Mouse (Mus musculus): ENCODE data around the gene Plaur. TPM values are rescaled to one million over a fixed set of nuclear protein-coding genes. Genes with fewer than 3 reads are reported as not detected.

The Plaur gene
- total RNA-seq, 1 experiment, result 118 TPM

GRCm38 (mm10) chr7:24459843-24460242, 2.4 kb upstream of the Plaur start:
- H3K4me1 ChIP-seq (ENCODE audit: control insufficient read depth in 2 of 2, insufficient read depth in 2 of 2, low read length in 2 of 2, poor library complexity in 1 of 2), result peaks cover 8 to 40% of the 10 kb centered on the region in 2 experiments; a peak in 3 of 4 replicates
- DNase-seq (ENCODE audit: low read depth, low spot score), result no peak
- TF ChIP-seq HCFC1 (IDR thresholded peaks at IDR 0.05; ENCODE audit: borderline replicate concordance, insufficient read depth, low read length) (no peak), ZNF384 (IDR thresholded peaks at IDR 0.05; ENCODE audit: low read depth, low read length) (no peak), MAFK (IDR thresholded peaks at IDR 0.05; ENCODE audit: insufficient read depth, low read depth, low read length) (no peak), CHD2 (IDR thresholded peaks at IDR 0.05; ENCODE audit: low read depth, low read length) (no peak), ZC3H11A (IDR thresholded peaks at IDR 0.05; ENCODE audit: borderline replicate concordance, low read depth, low read length) (no peak)
- no peaks in the 10 kb centered on the region for H3K36me3 ChIP-seq (ENCODE audit: control insufficient read depth, insufficient read depth, low read length, poor library complexity, severe bottlenecking)
- in situ Hi-C loops (cut with MboI; ENCODE audit: low sequenced_read_pairs in 2 of 2, unreplicated experiment in 2 of 2), result no loop called here
- no peak overlapping the region for H3K4me3 ChIP-seq (ENCODE audit: insufficient read depth in 1 of 2, low read depth in 1 of 2, low read length in 2 of 2, poor library complexity in 1 of 2, severe bottlenecking in 1 of 2)
- no peaks in the 10 kb centered on the region for H3K9me3 ChIP-seq (ENCODE audit: control insufficient read depth, insufficient read depth, low read depth, low read length)
- peak overlapping the region; percentile 34; the same call in 1 of the 2 replicates for H3K27ac ChIP-seq (ENCODE audit: insufficient read depth, low read depth, low read length, poor library complexity, severe bottlenecking)
- H3K9ac ChIP-seq (ENCODE audit: insufficient read depth, low read depth, low read length, poor library complexity, severe bottlenecking), result no peak overlapping the region

DNA sequence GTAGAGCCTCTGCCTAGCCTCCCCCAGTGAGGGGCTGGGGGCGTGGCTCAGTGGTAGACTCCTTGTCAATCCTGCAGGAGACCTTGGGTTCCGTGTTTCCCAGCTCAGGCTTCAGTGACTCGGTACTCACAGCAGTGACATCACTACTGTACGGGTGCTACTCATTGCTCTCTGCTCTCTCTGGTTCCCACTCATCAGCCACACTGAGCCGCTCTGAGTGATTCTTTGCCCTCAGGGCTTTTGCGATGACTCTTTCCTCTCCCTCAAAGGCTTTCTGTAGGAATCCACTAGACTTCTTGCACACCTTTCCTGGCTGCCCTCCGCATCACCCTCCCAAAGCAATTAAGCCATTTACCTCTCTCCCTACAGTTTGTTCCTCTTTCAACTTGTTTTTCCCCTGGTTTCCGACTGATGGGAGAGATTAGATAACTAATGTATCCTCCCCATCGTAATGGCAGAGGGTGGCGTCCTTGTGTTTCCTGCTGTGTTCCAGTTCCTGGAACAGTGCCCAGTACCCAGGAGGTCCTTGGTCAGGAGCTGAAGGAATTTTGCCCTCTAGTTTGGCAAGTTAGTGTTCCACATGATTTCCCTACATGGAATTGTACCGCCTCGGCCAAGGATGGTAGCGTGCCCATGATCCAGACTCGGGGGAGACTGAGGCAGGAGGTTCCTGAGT, 770 bp upstream of the Plaur start:
- DNase-seq (ENCODE audit: low read depth, low spot score), result no peak
- H3K36me3 ChIP-seq (ENCODE audit: control insufficient read depth, insufficient read depth, low read length, poor library complexity, severe bottlenecking), result peaks cover 3% of the 10 kb centered on the region; the same call in 1 of the 2 replicates
- H3K9ac ChIP-seq (ENCODE audit: insufficient read depth, low read depth, low read length, poor library complexity, severe bottlenecking), result no peak overlapping the region
- in situ Hi-C loops (cut with MboI; ENCODE audit: low sequenced_read_pairs in 2 of 2, unreplicated experiment in 2 of 2), result no loop called here
- no peaks in the 10 kb centered on the region for H3K9me3 ChIP-seq (ENCODE audit: control insufficient read depth, insufficient read depth, low read depth, low read length)
- TF ChIP-seq ZC3H11A (IDR thresholded peaks at IDR 0.05; ENCODE audit: borderline replicate concordance, low read depth, low read length) (no peak), HCFC1 (IDR thresholded peaks at IDR 0.05; ENCODE audit: borderline replicate concordance, insufficient read depth, low read length) (no peak), CHD2 (IDR thresholded peaks at IDR 0.05; ENCODE audit: low read depth, low read length) (no peak), ZNF384 (IDR thresholded peaks at IDR 0.05; ENCODE audit: low read depth, low read length) (no peak), MAFK (IDR thresholded peaks at IDR 0.05; ENCODE audit: insufficient read depth, low read depth, low read length) (no peak)
- H3K4me1 ChIP-seq (ENCODE audit: control insufficient read depth in 2 of 2, insufficient read depth in 2 of 2, low read length in 2 of 2, poor library complexity in 1 of 2), result peaks cover 8 to 38% of the 10 kb centered on the region in 2 experiments; a peak in 3 of 4 replicates
- no peak overlapping the region for H3K27ac ChIP-seq (ENCODE audit: insufficient read depth, low read depth, low read length, poor library complexity, severe bottlenecking)
- H3K4me3 ChIP-seq (ENCODE audit: insufficient read depth in 1 of 2, low read depth in 1 of 2, low read length in 2 of 2, poor library complexity in 1 of 2, severe bottlenecking in 1 of 2), result no peak overlapping the region; a peak in 1 of 4 replicates

- Histone ChIP-seq H3K4me3 (ENCODE audit: insufficient read depth in 1 of 2, low read depth in 1 of 2, low read length in 2 of 2, poor library complexity in 1 of 2, severe bottlenecking in 1 of 2) (no peak overlapping the region), H3K9ac (ENCODE audit: insufficient read depth, low read depth, low read length, poor library complexity, severe bottlenecking) (no peak overlapping the region), H3K9me3 (ENCODE audit: control insufficient read depth, insufficient read depth, low read depth, low read length) (no peaks in the 10 kb centered on the region), H3K27ac (ENCODE audit: insufficient read depth, low read depth, low read length, poor library complexity, severe bottlenecking) (no peak overlapping the region), H3K36me3 (ENCODE audit: control insufficient read depth, insufficient read depth, low read length, poor library complexity, severe bottlenecking) (peaks cover 15% of the 10 kb centered on the region; the same call in 1 of the 2 replicates), H3K4me1 (ENCODE audit: control insufficient read depth in 2 of 2, insufficient read depth in 2 of 2, low read length in 2 of 2, poor library complexity in 1 of 2) (peaks cover 2 to 9% of the 10 kb centered on the region in 2 experiments; a peak in 2 of 4 replicates)
- in situ Hi-C loops (cut with MboI; ENCODE audit: low sequenced_read_pairs in 2 of 2, unreplicated experiment in 2 of 2), result no loop called here
- no peak for DNase-seq (ENCODE audit: low read depth, low spot score)
- no peak for TF ChIP-seq CHD2 (IDR thresholded peaks at IDR 0.05; ENCODE audit: low read depth, low read length)
- TF ChIP-seq ZNF384 (IDR thresholded peaks at IDR 0.05; ENCODE audit: low read depth, low read length), result no peak
- TF ChIP-seq HCFC1 (IDR thresholded peaks at IDR 0.05; ENCODE audit: borderline replicate concordance, insufficient read depth, low read length), result no peak
- TF ChIP-seq MAFK (IDR thresholded peaks at IDR 0.05; ENCODE audit: insufficient read depth, low read depth, low read length), result no peak
- no peak for TF ChIP-seq ZC3H11A (IDR thresholded peaks at IDR 0.05; ENCODE audit: borderline replicate concordance, low read depth, low read length)
Measured at GRCm38 (mm10) chr7:24466835-24467234, 4.6 kb downstream of the Plaur start.

GRCm38 (mm10) chr7:24467886-24468285, 5.6 kb downstream of the Plaur start:
- H3K4me1 ChIP-seq (ENCODE audit: control insufficient read depth in 2 of 2, insufficient read depth in 2 of 2, low read length in 2 of 2, poor library complexity in 1 of 2), result peaks cover 2 to 8% of the 10 kb centered on the region in 2 experiments; a peak in 2 of 4 replicates
- no peak for DNase-seq (ENCODE audit: low read depth, low spot score)

More at GRCm38 (mm10) chr7:24467886-24468285, 5.6 kb downstream of the Plaur start:
- no peak overlapping the region for H3K9ac ChIP-seq (ENCODE audit: insufficient read depth, low read depth, low read length, poor library complexity, severe bottlenecking)
- no peak overlapping the region for H3K4me3 ChIP-seq (ENCODE audit: insufficient read depth in 1 of 2, low read depth in 1 of 2, low read length in 2 of 2, poor library complexity in 1 of 2, severe bottlenecking in 1 of 2)
- H3K9me3 ChIP-seq (ENCODE audit: control insufficient read depth, insufficient read depth, low read depth, low read length), result no peaks in the 10 kb centered on the region
- in situ Hi-C loops (cut with MboI; ENCODE audit: low sequenced_read_pairs in 2 of 2, unreplicated experiment in 2 of 2), result no loop called here
- H3K36me3 ChIP-seq (ENCODE audit: control insufficient read depth, insufficient read depth, low read length, poor library complexity, severe bottlenecking), result peaks cover 22% of the 10 kb centered on the region; the same call in 1 of the 2 replicates
- no peak overlapping the region for H3K27ac ChIP-seq (ENCODE audit: insufficient read depth, low read depth, low read length, poor library complexity, severe bottlenecking)
- TF ChIP-seq ZNF384 (IDR thresholded peaks at IDR 0.05; ENCODE audit: low read depth, low read length), result no peak
- no peak for TF ChIP-seq CHD2 (IDR thresholded peaks at IDR 0.05; ENCODE audit: low read depth, low read length)

Measured in ES-E14 (cell line).